Mouse (Mus musculus) neural tube, embryonic 10.5 days (tissue): ENCODE measurements around the gene Ndufaf4.
"Not testable (repeated sequence)": the region's sequence is repeated elsewhere in the genome, so short reads cannot be mapped to it uniquely, and the experiment has no call there.

Experiments
- DNase-seq: peaks from one replicate; pipeline ENCODE4 v3.0.0-alpha.2; 2017; ENCODE audit warnings: low spot score; ENCODE audit errors: extremely low spot score

Gene Ndufaf4

GRCm38 (mm10) chr4:24897851-24898515 is at the start of gene Ndufaf4:
Ndufaf4 (plus strand) TSS chr4:24898083.
- DNase-seq: peak; percentile 99

DNA sequence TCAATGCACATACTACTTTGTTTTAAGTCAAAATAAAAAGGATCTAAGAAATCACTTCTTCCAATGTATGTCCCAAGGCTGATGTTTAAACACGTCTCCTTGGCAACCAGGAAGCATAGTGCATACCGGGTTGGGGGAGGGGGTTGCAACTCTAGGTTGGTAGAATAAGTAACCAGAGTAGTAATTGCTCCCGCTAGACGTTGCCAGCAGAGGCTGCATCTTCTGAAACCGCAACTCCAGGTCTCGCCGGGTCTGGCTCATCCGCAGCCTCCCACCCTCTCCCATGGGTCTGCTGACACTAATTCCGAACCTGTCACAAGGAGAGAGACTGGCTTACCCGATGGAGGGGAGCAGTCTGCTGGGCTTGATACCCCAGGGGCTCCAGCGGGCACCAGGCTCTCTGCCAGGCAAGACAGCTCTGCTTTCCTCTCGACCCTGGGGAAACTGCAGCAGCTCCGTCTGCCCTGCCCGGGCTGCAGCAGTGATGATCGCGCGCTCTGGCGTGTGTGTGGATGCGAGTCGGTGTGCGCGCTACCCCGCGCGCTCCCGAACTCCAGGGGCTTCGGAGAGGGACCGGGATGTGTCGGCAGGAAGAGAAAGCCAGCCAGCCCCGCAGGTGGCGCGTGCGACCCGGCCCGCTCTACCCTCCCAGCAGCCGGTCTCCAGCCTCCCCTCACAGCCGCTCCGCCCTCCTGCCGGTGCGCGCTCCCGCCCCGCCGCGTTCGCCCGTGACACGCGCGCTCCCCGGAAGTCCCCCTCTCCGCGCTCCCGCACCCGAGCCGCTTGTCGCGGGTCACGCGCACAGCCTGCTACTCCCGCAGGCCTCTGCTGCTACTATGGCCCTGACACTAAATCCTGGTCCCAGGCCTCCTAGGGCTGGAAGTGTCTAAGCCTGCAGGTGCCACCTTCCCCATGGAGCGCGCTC is 47.2 kb upstream of the Ndufaf4 start, which contains the start of gene Klhl32:
TSS of gene Klhl32 (minus strand) at position 724 of the 925 bp plus-strand sequence.
- DNase-seq: peak; percentile 83

GRCm38 (mm10) chr4:24865691-24866090 is 32.2 kb upstream of the Ndufaf4 start:
- DNase-seq: no peak

DNA sequence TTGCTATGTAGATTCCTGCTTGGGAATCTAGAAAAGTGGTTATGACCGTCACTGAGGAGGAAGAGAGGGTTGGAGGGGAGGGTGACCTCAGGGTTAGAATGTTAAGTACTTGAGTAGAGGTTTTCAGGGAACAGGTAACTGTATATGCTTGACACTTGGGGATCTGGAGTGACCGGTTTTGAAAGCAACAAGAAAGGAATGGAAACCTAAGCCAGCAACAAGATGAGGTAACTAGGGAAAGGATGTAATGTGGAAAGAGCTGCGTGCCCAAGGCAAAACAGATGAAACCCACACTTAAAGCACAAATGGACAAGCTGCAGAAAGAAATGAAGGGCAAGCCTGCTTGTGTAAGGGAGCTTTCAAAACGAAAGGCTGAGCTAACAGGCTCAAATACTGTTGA is 28.7 kb upstream of the Ndufaf4 start:
- no peak for DNase-seq

GRCm38 (mm10) chr4:24889386-24889785 is 8.5 kb upstream of the Ndufaf4 start:
- DNase-seq: not testable (repeated sequence)

GRCm38 (mm10) chr4:24892293-24892692 is 5.6 kb upstream of the Ndufaf4 start:
- DNase-seq: not testable (repeated sequence)

- DNase-seq: no peak
These were observed 3.3 kb upstream of the Ndufaf4 start for GRCm38 (mm10) chr4:24894625-24895024.

DNA sequence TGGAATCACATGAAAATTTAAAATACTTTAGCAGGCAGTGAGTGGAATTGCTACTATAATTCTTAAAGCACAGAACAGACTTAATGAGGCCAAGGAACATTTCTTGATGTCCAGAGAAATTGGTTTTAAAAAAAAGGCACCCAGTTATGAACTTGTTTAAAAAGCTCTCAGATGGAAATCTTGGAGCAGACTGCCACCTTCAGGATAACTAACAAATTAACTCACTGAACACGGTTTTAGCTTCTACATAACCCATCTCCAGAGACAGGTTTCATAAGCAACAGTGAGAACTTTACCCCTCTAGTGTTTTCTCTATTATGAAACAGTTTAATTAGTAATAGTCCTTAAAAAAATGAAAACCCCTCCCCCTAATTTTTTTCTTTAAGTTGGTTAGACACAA is 1.1 kb upstream of the Ndufaf4 start:
- no peak for DNase-seq

- no peak for DNase-seq
These were observed 532 bp upstream of the Ndufaf4 start for GRCm38 (mm10) chr4:24897351-24897750.

DNA sequence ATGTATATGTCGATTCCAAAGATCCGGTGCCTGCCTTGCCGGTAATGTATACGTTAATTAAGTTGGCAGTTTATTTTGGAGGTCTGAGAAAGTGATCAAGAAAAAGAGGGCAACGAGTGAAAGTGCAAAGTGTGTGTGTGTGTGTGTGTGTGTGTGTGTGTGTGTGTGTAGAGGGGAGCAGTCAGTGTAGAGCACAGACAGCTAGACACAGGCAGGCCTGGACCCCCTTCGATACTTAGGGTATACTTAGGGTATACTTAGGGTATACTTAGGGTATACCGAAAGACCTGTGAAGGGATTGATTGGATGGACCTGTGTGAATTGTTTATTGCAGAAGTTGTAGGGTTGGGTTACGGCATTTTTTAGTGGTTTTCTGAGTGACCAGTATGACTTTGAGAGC is 753 bp downstream of the Ndufaf4 start:
- DNase-seq: peak; percentile 22

DNA sequence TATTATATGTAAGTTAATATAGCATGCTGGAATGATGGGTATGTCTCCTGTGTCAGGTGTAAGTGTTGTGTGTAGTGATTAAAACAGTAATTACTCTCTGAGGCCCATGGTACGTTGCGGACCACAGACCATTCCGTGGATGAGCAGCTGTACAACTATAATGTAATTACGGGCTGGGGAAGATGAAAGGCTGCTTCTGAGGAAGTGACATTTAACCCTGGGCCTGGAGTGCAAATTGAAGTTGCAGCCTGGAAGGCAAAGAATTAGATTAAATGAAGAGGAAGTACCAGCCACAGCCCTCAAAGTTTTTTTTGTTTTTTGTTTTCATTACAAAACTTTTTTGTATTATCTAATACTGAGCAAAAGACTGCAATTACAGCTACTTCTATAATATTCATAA is 1.3 kb downstream of the Ndufaf4 start:
- DNase-seq: no peak

DNA sequence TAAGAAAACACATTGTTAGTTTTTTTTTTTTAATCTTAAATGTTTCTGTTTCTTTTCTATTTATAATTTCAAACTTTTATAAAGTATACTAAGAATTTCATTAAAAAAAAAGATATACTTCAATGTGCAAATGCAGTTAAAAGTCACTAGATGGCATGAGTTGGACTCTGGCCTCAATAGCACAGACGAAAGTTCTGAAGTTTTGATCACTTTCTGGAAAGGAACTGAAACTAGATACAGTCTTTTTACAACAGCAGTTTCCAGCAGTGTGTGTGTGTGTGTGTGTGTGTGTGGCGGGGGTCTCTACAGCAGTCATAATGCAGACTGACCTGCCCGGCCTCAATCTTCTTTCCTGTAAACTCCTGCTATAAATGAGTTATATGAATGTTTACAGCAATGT is 9.9 kb downstream of the Ndufaf4 start:
- DNase-seq: no peak

- DNase-seq: no peak
These were observed 17.7 kb downstream of the Ndufaf4 start for GRCm38 (mm10) chr4:24915631-24916030.

DNA sequence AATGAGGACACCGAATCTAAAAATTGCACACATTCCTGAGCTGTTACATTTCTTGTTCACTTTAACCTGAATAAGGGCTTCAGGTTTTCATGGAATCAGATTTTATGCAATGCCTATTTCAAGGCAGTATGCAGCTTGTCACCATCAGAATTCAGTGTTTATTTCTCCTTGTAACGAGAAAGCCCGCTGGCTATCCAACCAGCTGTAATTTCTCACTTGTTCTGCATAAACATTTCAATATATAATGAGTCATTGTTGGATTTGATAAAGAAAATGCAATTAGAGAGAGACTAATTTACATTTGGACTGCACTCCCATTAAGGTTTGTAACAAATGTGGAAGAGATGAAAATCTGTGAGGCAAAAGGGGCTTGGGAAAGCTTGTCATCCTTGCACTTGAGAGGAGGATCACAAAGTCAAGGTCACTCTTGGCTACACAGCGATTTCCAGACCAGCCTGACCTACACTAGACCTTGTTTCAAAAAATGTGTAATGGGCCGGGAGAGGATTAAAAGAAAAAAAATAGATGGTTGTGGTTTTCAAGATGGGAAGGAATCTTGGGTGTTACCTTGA is 22.2 kb downstream of the Ndufaf4 start:
- DNase-seq: no peak

DNA sequence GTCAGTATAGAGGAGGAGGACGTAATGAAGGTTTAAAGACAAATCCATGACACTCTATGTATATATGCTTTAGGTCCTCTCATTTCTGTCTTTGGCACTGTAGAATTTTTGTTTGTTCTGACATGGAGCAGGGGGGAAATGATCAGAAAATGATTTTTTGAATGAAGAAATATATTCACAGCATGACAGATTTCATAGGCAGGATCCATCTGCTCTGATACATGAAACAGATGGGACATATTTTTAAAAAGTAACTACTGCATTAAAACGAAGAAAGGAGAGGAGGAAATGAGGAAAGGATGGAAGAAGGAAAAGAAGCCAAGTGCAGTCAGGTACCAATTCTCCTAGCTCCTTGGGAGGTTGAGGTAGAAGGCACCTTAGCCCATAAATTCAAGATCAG is 26.8 kb downstream of the Ndufaf4 start:
- no peak for DNase-seq

DNA sequence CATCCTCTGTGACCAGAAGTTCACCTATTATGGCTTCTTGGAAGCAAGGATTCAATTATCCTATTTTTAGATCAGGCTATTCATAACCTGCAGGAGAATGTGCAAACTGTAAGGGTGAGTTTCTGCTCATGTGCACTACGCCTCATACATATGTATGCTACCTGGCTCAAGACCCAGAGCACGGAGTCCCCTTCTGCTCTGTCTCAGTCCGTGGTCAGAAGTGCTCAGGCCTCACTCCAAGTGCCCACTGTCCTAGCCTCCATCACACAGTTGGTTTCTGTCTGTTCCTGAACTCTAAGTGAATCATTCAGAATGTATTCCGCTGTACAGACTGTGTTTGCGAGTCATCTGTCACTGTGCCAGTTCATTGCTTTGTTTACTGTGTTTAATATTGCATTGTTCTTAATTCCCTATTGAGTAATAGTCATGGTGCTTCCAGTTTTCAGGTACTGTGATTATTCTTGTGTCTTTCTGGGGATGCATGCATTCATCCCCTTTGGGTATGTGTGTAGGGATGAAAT is 30.4 kb downstream of the Ndufaf4 start:
- no peak for DNase-seq

GRCm38 (mm10) chr4:24928926-24929325 is 31.0 kb downstream of the Ndufaf4 start:
- DNase-seq: no peak

- DNase-seq: no peak
These were observed 45.0 kb downstream of the Ndufaf4 start for GRCm38 (mm10) chr4:24942728-24943424.
